Mouse (Mus musculus): ENCODE measurements around the gene Rai1.

DNA sequence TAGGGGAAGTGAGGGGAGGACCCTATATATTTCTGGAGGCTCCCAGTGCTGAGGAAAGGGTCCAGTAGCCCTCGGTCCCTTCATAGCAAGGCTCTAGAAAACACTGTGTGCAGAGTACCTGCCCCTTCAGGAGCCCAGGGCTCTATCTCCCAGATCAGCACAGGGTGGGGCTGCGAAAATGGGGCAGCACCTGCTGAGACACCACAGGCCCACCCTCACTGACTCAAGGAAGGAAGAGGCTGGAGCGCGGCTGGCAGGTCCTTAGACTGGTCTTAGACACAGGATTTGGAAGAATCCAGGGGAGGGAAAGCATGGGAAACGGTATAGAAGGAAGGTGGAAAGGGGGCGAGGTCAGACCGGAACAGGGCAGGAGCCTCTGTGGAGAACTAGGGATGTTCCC lies 125.7 kb downstream of the Rai1 start:
- TF ChIP-seq GATA1 (IDR thresholded peaks at IDR 0.05; ENCODE audit: low read length), result no peak
- no peak for TF ChIP-seq TAL1 (IDR thresholded peaks at IDR 0.05; ENCODE audit: low read length)
